Mouse (Mus musculus) limb, embryonic 12.5 days (tissue): ENCODE measurements around the gene Plin5. TPM values are rescaled to one million over a fixed set of nuclear protein-coding genes. Genes with fewer than 3 reads are reported as not detected.
"Not testable (repeated sequence)": the region's sequence is repeated elsewhere in the genome, so short reads cannot be mapped to it uniquely, and the experiment has no call there.

Source experiments
- ATAC-seq: fragments of 200-750 bp; cut with Nextera tagmentation; 2 replicates; pipeline ENCODE4 v1.8.0; 2017; ENCODE audit warnings: low read depth, moderate TSS enrichment; ENCODE audit not compliant: insufficient number of reproducible peaks, insufficient read depth, low FRiP score, low TSS enrichment
- H3K27ac ChIP-seq: fragments of 300-500 bp; sonication (generic); 2 replicates; pipeline ENCODE4 v1.5.1; 2016; ENCODE audit warnings: mild to moderate bottlenecking, moderate library complexity
- H3K27me3 ChIP-seq: fragments of 300-500 bp; sonication (generic); 2 replicates; pipeline ENCODE4 v1.6.1; 2016; ENCODE audit warnings: mild to moderate bottlenecking, moderate library complexity
- H3K36me3 ChIP-seq: fragments of 300-500 bp; sonication (generic); 2 replicates; pipeline ENCODE4 v1.6.1; 2016; ENCODE audit warnings: mild to moderate bottlenecking, moderate library complexity
- H3K4me1 ChIP-seq: fragments of 300-500 bp; sonication (generic); replicated peaks from 2 replicates; pipeline ENCODE4 v1.6.1; 2016
- H3K4me2 ChIP-seq: fragments of 300-500 bp; sonication (generic); 2 replicates; pipeline ENCODE4 v1.6.1; 2016; ENCODE audit warnings: mild to moderate bottlenecking, moderate library complexity
- H3K4me3 ChIP-seq: fragments of 300-500 bp; sonication (generic); replicated peaks from 2 replicates; pipeline ENCODE4 v1.5.1; 2016; ENCODE audit warnings: mild to moderate bottlenecking
- H3K9ac ChIP-seq: fragments of 300-500 bp; sonication (generic); replicated peaks from 2 replicates; pipeline ENCODE4 v1.6.1; 2016; ENCODE audit warnings: mild to moderate bottlenecking, moderate library complexity
- H3K9me3 ChIP-seq: fragments of 300-500 bp; sonication (generic); 2 replicates; pipeline ENCODE4 v1.6.1; 2016; ENCODE audit warnings: mild to moderate bottlenecking, moderate library complexity
- WGBS: fragments of 180-500 bp; shearing (Covaris S2); methylation state at CpG from one replicate; pipeline ENCODE4 v1.1.7; 2016; 5-methylcytosine and 5-hydroxymethylcytosine counted together
- polyA plus RNA-seq: library from polyadenylated mRNA; unstranded; fragments of >200 nt; fragmentation: Nextera tagmentation; extraction: Ambion mirVana; gene quantifications from 2 replicates; pipeline ENCODE4 v1.2.1, GENCODE M21; 2016

Plin5 gene
- polyA plus RNA-seq, 1 experiment from 2014 or later: 0.10 TPM

- H3K36me3 ChIP-seq: peaks cover 84% of the 10 kb centered on the region
- WGBS: 94% methylated on average over 1 of the region's 1 CpGs
- no peak for ATAC-seq
Measured at GRCm38 (mm10) chr17:56092312-56092711, 25.1 kb downstream of the Plin5 start.

GRCm38 (mm10) chr17:56080781-56081585 lies 36.4 kb downstream of the Plin5 start:
- WGBS: 8% methylated on average over 8 of the region's 8 CpGs
- Histone ChIP-seq H3K9ac (peak overlapping the region; percentile 86), H3K27ac (peak overlapping the region; percentile 47; the same call in 1 of the 2 replicates), H3K27me3 (no peaks in the 10 kb centered on the region), H3K4me1 (peaks cover 25% of the 10 kb centered on the region), H3K9me3 (no peaks in the 10 kb centered on the region), H3K4me2 (peak overlapping the region; percentile 89), H3K36me3 (peaks cover 35% of the 10 kb centered on the region), H3K4me3 (peak overlapping the region; percentile 92)
- ATAC-seq: peak; percentile 26

More at GRCm38 (mm10) chr17:56092312-56092711, 25.1 kb downstream of the Plin5 start:
- no peaks in the 10 kb centered on the region for H3K9me3 ChIP-seq
- no peaks in the 10 kb centered on the region for H3K27me3 ChIP-seq
- no peak overlapping the region for H3K27ac ChIP-seq
- H3K9ac ChIP-seq: no peak overlapping the region
- no peaks in the 10 kb centered on the region for H3K4me1 ChIP-seq
- H3K4me2 ChIP-seq: no peak overlapping the region
- H3K4me3 ChIP-seq: no peak overlapping the region

- 3% methylated on average over 11 of the region's 11 CpGs for WGBS
- peaks cover 32% of the 10 kb centered on the region for H3K4me1 ChIP-seq
Measured at GRCm38 (mm10) chr17:56079921-56080320, 37.5 kb downstream of the Plin5 start.

GRCm38 (mm10) chr17:56078880-56079795 lies 38.3 kb downstream of the Plin5 start, which contains the start of gene Hdgfl2:
TSS of gene Hdgfl2 (plus strand) at chr17:56079634.
- Histone ChIP-seq H3K4me2 (peak within 1 kb of the TSS; percentile 89), H3K9ac (peak within 1 kb of the TSS; percentile 86), H3K27me3 (no peaks in the 10 kb centered on the region), H3K36me3 (peaks cover 20% of the 10 kb centered on the region), H3K4me1 (peaks cover 33% of the 10 kb centered on the region), H3K4me3 (peak within 1 kb of the TSS; percentile 92), H3K27ac (peak within 1 kb of the TSS; percentile 69), H3K9me3 (no peaks in the 10 kb centered on the region)
- under 1% methylated on average over 61 of the region's 61 CpGs for WGBS
- peak; percentile 94 for ATAC-seq

More at GRCm38 (mm10) chr17:56079921-56080320, 37.5 kb downstream of the Plin5 start:
- no peaks in the 10 kb centered on the region for H3K27me3 ChIP-seq
- no peaks in the 10 kb centered on the region for H3K9me3 ChIP-seq
- peak overlapping the region; percentile 69 for H3K27ac ChIP-seq
- peak overlapping the region; percentile 86 for H3K9ac ChIP-seq
- H3K4me2 ChIP-seq: peak overlapping the region; percentile 89
- peaks cover 24% of the 10 kb centered on the region for H3K36me3 ChIP-seq
- peak overlapping the region; percentile 92 for H3K4me3 ChIP-seq
- ATAC-seq: no peak

- WGBS: 63% methylated on average over 9 of the region's 9 CpGs
- H3K9ac ChIP-seq, H3K27me3 ChIP-seq, ATAC-seq, H3K9me3 ChIP-seq: not testable (repeated sequence)
- Histone ChIP-seq H3K4me1 (peaks cover 41% of the 10 kb centered on the region), H3K36me3 (peaks cover 15% of the 10 kb centered on the region), H3K27ac (0 out of 2 replicates have a peak overlapping the region, but pooled peaks have one; percentile 30), H3K4me3 (peak overlapping the region; percentile 92; the same call in 1 of the 2 replicates), H3K4me2 (peak overlapping the region; percentile 44)
Measured at GRCm38 (mm10) chr17:56078361-56078760, 39.0 kb downstream of the Plin5 start.

GRCm38 (mm10) chr17:56077523-56077922 lies 39.9 kb downstream of the Plin5 start:
- Histone ChIP-seq H3K36me3 (peaks cover 13% of the 10 kb centered on the region), H3K4me3 (no peak overlapping the region), H3K4me1 (peaks cover 41% of the 10 kb centered on the region), H3K4me2 (no peak overlapping the region), H3K27ac (no peak overlapping the region), H3K9ac (no peak overlapping the region), H3K27me3 (no peaks in the 10 kb centered on the region), H3K9me3 (no peaks in the 10 kb centered on the region)
- 89% methylated on average over 5 of the region's 5 CpGs for WGBS
- ATAC-seq: no peak

GRCm38 (mm10) chr17:56074827-56075208 lies 42.6 kb downstream of the Plin5 start, which contains the start of gene Ubxn6:
TSS of gene Ubxn6 (minus strand) at chr17:56075028.
- peak; percentile 18 for ATAC-seq
- peaks cover 33% of the 10 kb centered on the region for H3K36me3 ChIP-seq
- WGBS: under 1% methylated on average over 35 of the region's 35 CpGs

GRCm38 (mm10) chr17:56074097-56074826 lies 43.1 kb downstream of the Plin5 start:
- Histone ChIP-seq H3K9ac (peak overlapping the region; percentile 80), H3K4me3 (peak overlapping the region; percentile 84), H3K4me2 (peak overlapping the region; percentile 69), H3K9me3 (no peaks in the 10 kb centered on the region), H3K4me1 (peaks cover 17% of the 10 kb centered on the region), H3K36me3 (peaks cover 38% of the 10 kb centered on the region), H3K27me3 (no peaks in the 10 kb centered on the region), H3K27ac (peak overlapping the region; percentile 95)
- peak; percentile 7; the same call in 1 of the 2 replicates for ATAC-seq
- 10% methylated on average over 22 of the region's 22 CpGs for WGBS

More at GRCm38 (mm10) chr17:56074827-56075208, 42.6 kb downstream of the Plin5 start, which contains the start of gene Ubxn6:
- Histone ChIP-seq H3K27me3 (no peaks in the 10 kb centered on the region), H3K4me1 (peaks cover 17% of the 10 kb centered on the region), H3K9me3 (no peaks in the 10 kb centered on the region), H3K27ac (peak within 1 kb of the TSS; percentile 95), H3K4me2 (peak within 1 kb of the TSS; percentile 69), H3K9ac (peak within 1 kb of the TSS; percentile 80), H3K4me3 (peak within 1 kb of the TSS; percentile 84)

GRCm38 (mm10) chr17:56072243-56072642 lies 45.2 kb downstream of the Plin5 start:
- ATAC-seq: no peak

GRCm38 (mm10) chr17:56071126-56071525 lies 46.3 kb downstream of the Plin5 start:
- Histone ChIP-seq H3K4me1 (peaks cover 17% of the 10 kb centered on the region), H3K9ac (no peak overlapping the region), H3K4me2 (no peak overlapping the region), H3K9me3 (no peaks in the 10 kb centered on the region), H3K36me3 (peaks cover 70% of the 10 kb centered on the region), H3K27ac (no peak overlapping the region), H3K27me3 (no peaks in the 10 kb centered on the region), H3K4me3 (no peak overlapping the region)
- ATAC-seq: no peak

More at GRCm38 (mm10) chr17:56072243-56072642, 45.2 kb downstream of the Plin5 start:
- Histone ChIP-seq H3K9me3 (no peaks in the 10 kb centered on the region), H3K36me3 (peaks cover 58% of the 10 kb centered on the region), H3K4me3 (no peak overlapping the region), H3K4me2 (no peak overlapping the region), H3K27me3 (no peaks in the 10 kb centered on the region), H3K27ac (no peak overlapping the region), H3K9ac (no peak overlapping the region), H3K4me1 (peaks cover 17% of the 10 kb centered on the region)
- WGBS: 93% methylated on average over 5 of the region's 5 CpGs
